Comparison of ENCODE assay signal across 34 mouse cellular contexts in the genomic region with DNA sequence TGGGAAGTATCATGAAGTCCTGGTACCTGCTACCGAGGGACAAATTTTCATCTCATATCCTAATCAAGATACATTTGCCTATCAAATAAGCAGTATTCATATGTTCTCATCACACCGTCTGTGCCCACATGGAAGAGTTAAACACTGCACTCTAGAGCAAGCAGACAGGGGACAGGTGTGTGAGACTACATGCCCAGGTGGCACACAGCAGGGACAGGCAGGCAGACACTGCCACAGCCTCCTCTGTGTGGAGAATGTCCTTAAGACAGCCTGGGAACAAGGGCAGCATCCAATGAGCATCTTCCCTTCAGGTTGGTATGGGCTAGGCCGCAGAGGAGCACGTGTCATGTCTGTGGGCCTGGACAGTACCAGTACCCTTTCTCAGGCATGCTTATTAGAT. TPM values are rescaled to one million over a fixed set of nuclear protein-coding genes. Genes with fewer than 3 reads are reported as not detected.
DNase-seq lines count a peak whose midpoint lies in the region; ATAC-seq lines count a peak whose summit lies in the region.
"Had no signal": no experiment of that assay in that cellular context is flagged by ENCODE, and none has a peak within 500 bp of the region (broad histone marks: within the 10 kb centered on the region; RNA-seq: fewer than 3 reads in every experiment).

No protein-coding gene starts in this region.

- 93% methylated on average over 4 of the region's 4 CpGs for WGBS in midbrain, embryonic 11.5 days
- WGBS in midbrain, embryonic 13.5 days, result 95% methylated on average over 4 of the region's 4 CpGs
- 97% methylated on average over 4 of the region's 4 CpGs for WGBS in hindbrain, embryonic 11.5 days

- no peak overlapping the region for H3K9ac ChIP-seq in midbrain, embryonic 11.5 days (ENCODE audit: low read length)
- H3K9ac ChIP-seq in midbrain, embryonic 13.5 days (replicated peaks), result no peak overlapping the region
- H3K9ac ChIP-seq in hindbrain, embryonic 11.5 days (ENCODE audit: low read depth, low read length), result no peak overlapping the region
- H3K9ac ChIP-seq: embryonic facial prominence, embryonic 13.5 days; forebrain, embryonic 15.5 days; heart, embryonic 12.5 days; liver, embryonic 12.5 days; liver, postnatal 0 days; midbrain, embryonic 15.5 days; neural tube, embryonic 12.5 days had no signal

- no peaks in the 10 kb centered on the region for H3K4me1 ChIP-seq in midbrain, embryonic 11.5 days (ENCODE audit: control insufficient read depth, insufficient read depth, low read length)
- no peaks in the 10 kb centered on the region for H3K4me1 ChIP-seq in midbrain, embryonic 13.5 days (replicated peaks)
- no peaks in the 10 kb centered on the region for H3K4me1 ChIP-seq in hindbrain, embryonic 11.5 days (replicated peaks; ENCODE audit: control insufficient read depth, insufficient read depth, low read length)
- H3K4me1 ChIP-seq: embryonic facial prominence, embryonic 13.5 days; forebrain, embryonic 10.5 days; forebrain, embryonic 15.5 days; liver, embryonic 12.5 days; midbrain, embryonic 15.5 days; neural tube, embryonic 12.5 days had no signal

- no peak overlapping the region for H3K4me3 ChIP-seq in midbrain, embryonic 11.5 days (ENCODE audit: low read depth, low read length)
- H3K4me3 ChIP-seq in midbrain, embryonic 13.5 days (replicated peaks), result no peak overlapping the region
- H3K4me3 ChIP-seq in hindbrain, embryonic 11.5 days (ENCODE audit: low read depth, low read length), result no peak overlapping the region
- H3K4me3 ChIP-seq: embryonic facial prominence, embryonic 13.5 days; forebrain, embryonic 10.5 days; forebrain, embryonic 15.5 days; heart, embryonic 12.5 days; layer of hippocampus, adult 2 months; liver, embryonic 12.5 days; midbrain, embryonic 15.5 days; myocyte; neural tube, embryonic 12.5 days had no signal

- no peaks in the 10 kb centered on the region for H3K36me3 ChIP-seq in midbrain, embryonic 11.5 days (ENCODE audit: control insufficient read depth, insufficient read depth, low read length)
- H3K36me3 ChIP-seq in midbrain, embryonic 13.5 days, result no peaks in the 10 kb centered on the region
- no peaks in the 10 kb centered on the region for H3K36me3 ChIP-seq in hindbrain, embryonic 11.5 days (ENCODE audit: control insufficient read depth, insufficient read depth, low read length)
- H3K36me3 ChIP-seq: embryonic facial prominence, embryonic 13.5 days; forebrain, embryonic 10.5 days; forebrain, embryonic 15.5 days; heart, embryonic 12.5 days; liver, embryonic 12.5 days; midbrain, embryonic 15.5 days; neural tube, embryonic 12.5 days had no signal

- no peak overlapping the region for H3K4me2 ChIP-seq in midbrain, embryonic 11.5 days
- H3K4me2 ChIP-seq in midbrain, embryonic 13.5 days (replicated peaks), result no peak overlapping the region
- H3K4me2 ChIP-seq in hindbrain, embryonic 11.5 days (replicated peaks; ENCODE audit: low read depth, low read length), result no peak overlapping the region
- H3K4me2 ChIP-seq: embryonic facial prominence, embryonic 13.5 days; forebrain, embryonic 15.5 days; heart, embryonic 12.5 days; liver, embryonic 12.5 days; midbrain, embryonic 15.5 days; neural tube, embryonic 12.5 days had no signal

- DNase-seq in midbrain, embryonic 11.5 days (ENCODE audit: low spot score, missing footprints), result peak; percentile 31
- peak; percentile 27 to 46 for DNase-seq in cerebellum, adult 18-20 months
- peak; percentile 51 to 63 for DNase-seq in cerebellum, postnatal 10 days
- DNase-seq in adrenal gland, adult 18-20 months (ENCODE audit: low spot score in 2 of 2), result no peak
- no peak for DNase-seq in hindbrain, embryonic 11.5 days (ENCODE audit: low spot score)
- no peak for DNase-seq in left cerebral cortex, postnatal 25 days (ENCODE audit: low spot score in 2 of 2)
- DNase-seq: adrenal gland, postnatal 36 days; embryo, embryonic 11 days; gastrocnemius, postnatal 25 days; heart, adult 18-20 months; kidney, adult 18-20 months; kidney, postnatal 36 days; left cerebral cortex, postnatal 4 days; liver, postnatal 0 days; lung, postnatal 36 days; right cerebral cortex, adult 18-20 months; right cerebral cortex, postnatal 4 days; thymus, adult 18-20 months; thymus, postnatal 4 days had no signal

- ATAC-seq in midbrain, embryonic 11.5 days (ENCODE audit: low FRiP score), result no peak
- no peak for ATAC-seq in midbrain, embryonic 13.5 days
- ATAC-seq in hindbrain, embryonic 11.5 days (ENCODE audit: low FRiP score), result no peak
- ATAC-seq: forebrain, embryonic 15.5 days; hindbrain, embryonic 16.5 days; liver, embryonic 12.5 days; liver, postnatal 0 days; midbrain, embryonic 15.5 days had no signal

- H3K9me3 ChIP-seq in midbrain, embryonic 11.5 days (ENCODE audit: control insufficient read depth, low read length), result no peaks in the 10 kb centered on the region
- H3K9me3 ChIP-seq in midbrain, embryonic 13.5 days, result no peaks in the 10 kb centered on the region
- no peaks in the 10 kb centered on the region for H3K9me3 ChIP-seq in hindbrain, embryonic 11.5 days (ENCODE audit: control insufficient read depth, low read length)
- H3K9me3 ChIP-seq: embryonic facial prominence, embryonic 13.5 days; forebrain, embryonic 10.5 days; forebrain, embryonic 15.5 days; heart, embryonic 12.5 days; liver, embryonic 12.5 days; midbrain, embryonic 15.5 days; neural tube, embryonic 12.5 days had no signal

- intact Hi-C loops in left cerebral cortex, postnatal 25 days (cut with DNase I), result no loop called here

- H3K27ac ChIP-seq in midbrain, embryonic 11.5 days (ENCODE audit: low read depth, low read length), result no peak overlapping the region
- no peak overlapping the region for H3K27ac ChIP-seq in midbrain, embryonic 13.5 days
- no peak overlapping the region for H3K27ac ChIP-seq in hindbrain, embryonic 11.5 days (ENCODE audit: low read depth, low read length)
- H3K27ac ChIP-seq: embryonic facial prominence, embryonic 13.5 days; forebrain, embryonic 10.5 days; forebrain, embryonic 15.5 days; layer of hippocampus, adult 2 months; liver, embryonic 12.5 days; midbrain, embryonic 15.5 days; neural tube, embryonic 12.5 days; stomach, postnatal 0 days had no signal

- H3K27me3 ChIP-seq in midbrain, embryonic 11.5 days (ENCODE audit: control insufficient read depth, insufficient read depth, low read length), result no peaks in the 10 kb centered on the region
- no peaks in the 10 kb centered on the region for H3K27me3 ChIP-seq in midbrain, embryonic 13.5 days
- H3K27me3 ChIP-seq in hindbrain, embryonic 11.5 days (ENCODE audit: control insufficient read depth, insufficient read depth, low read length), result no peaks in the 10 kb centered on the region
- H3K27me3 ChIP-seq: embryonic facial prominence, embryonic 13.5 days; forebrain, embryonic 15.5 days; heart, embryonic 12.5 days; liver, embryonic 12.5 days; midbrain, embryonic 15.5 days; neural tube, embryonic 12.5 days had no signal

RNA-seq across cellular contexts. Expression of gene Adrb1, which starts 40.7 kb away (rescaled TPM):
- 0.15 and 0.28 TPM in 2 replicates for polyA plus RNA-seq in midbrain, embryonic 11.5 days (2014; fragmentation: Nextera tagmentation; extraction: Ambion mirVana)
- polyA plus RNA-seq in midbrain, embryonic 13.5 days (2015; fragmentation: Nextera tagmentation; extraction: Ambion mirVana), result 0.32 and 0.59 TPM in 2 replicates
- total RNA-seq in adrenal gland, adult 18-20 months (2021), result 1 to 10 TPM; 2.0 to 7.8 TPM
- 0.11 and 0.17 TPM in 2 replicates for polyA plus RNA-seq in hindbrain, embryonic 11.5 days (2014; fragmentation: Nextera tagmentation; extraction: Ambion mirVana)
- total RNA-seq in left cerebral cortex, postnatal 25 days (2021), result 10 to 100 TPM; 45.1 to 48.1 TPM
- total RNA-seq: gastrocnemius, adult 18-20 months; hematopoietic stem cell, adult 5-6 weeks; megakaryocyte-erythroid progenitor cell, adult 5-6 weeks had no signal

RNA-seq across cellular contexts. Expression of gene Ccdc186, which starts 59.3 kb away (rescaled TPM):
- 18.4 and 21.5 TPM in 2 replicates for polyA plus RNA-seq in midbrain, embryonic 11.5 days (2014; fragmentation: Nextera tagmentation; extraction: Ambion mirVana)
- 28.8 and 29.1 TPM in 2 replicates for polyA plus RNA-seq in midbrain, embryonic 13.5 days (2015; fragmentation: Nextera tagmentation; extraction: Ambion mirVana)
- 10 to 100 TPM; 28.7 to 30.8 TPM for total RNA-seq in adrenal gland, adult 18-20 months (2021)
- polyA plus RNA-seq in hindbrain, embryonic 11.5 days (2014; fragmentation: Nextera tagmentation; extraction: Ambion mirVana), result 23.3 and 25.7 TPM in 2 replicates
- 10 to 100 TPM; 52.1 to 56.0 TPM for total RNA-seq in left cerebral cortex, postnatal 25 days (2021)

Comparison
In these comparisons a context has a peak if more than half of its experiments do, and no peak if none do; other contexts are left out.
1. DNase-seq: peak in midbrain, embryonic 11.5 days (single experiment), cerebellum, adult 18-20 months (2 of 2) and cerebellum, postnatal 10 days (2 of 2); none in adrenal gland, adult 18-20 months (0 of 2), hindbrain, embryonic 11.5 days (single experiment) and left cerebral cortex, postnatal 25 days (0 of 2).